Mouse (Mus musculus): ENCODE data around the gene Cdh13. TPM values are rescaled to one million over a fixed set of nuclear protein-coding genes. Genes with fewer than 3 reads are reported as not detected.
A peak's percentile ranks its signal among the peaks of the same experiment; 100 is the strongest.

Cdh13 gene
- polyA plus RNA-seq (2012; rRNA removed), result 31.0 and 38.3 TPM in 2 replicates

GRCm38 (mm10) chr8:118283600-118284111 is at the start of gene Cdh13:
Gene Cdh13 (plus strand): TSS chr8:118283733.
- peak within 1 kb of the TSS; percentile 60 for H3K4me3 ChIP-seq (ENCODE audit: insufficient read depth, low read length)
- no peaks in the 10 kb centered on the region; the same call in 1 of the 2 replicates for H3K4me1 ChIP-seq (ENCODE audit: control insufficient read depth, insufficient read depth, low read length)
- TF ChIP-seq CTCF (IDR thresholded peaks at IDR 0.05; ENCODE audit: extremely low read depth, insufficient read depth, low read length) (no peak), POLR2A (IDR thresholded peaks at IDR 0.05; ENCODE audit: extremely low read depth, insufficient read depth, low read length) (peak; percentile 94)
- peak within 1 kb of the TSS; percentile 35 for H3K27ac ChIP-seq (ENCODE audit: insufficient read depth, low read length)

GRCm38 (mm10) chr8:118235626-118236025 is 47.9 kb upstream of the Cdh13 start:
- no peak overlapping the region for H3K27ac ChIP-seq (ENCODE audit: insufficient read depth, low read length)
- no peaks in the 10 kb centered on the region for H3K4me1 ChIP-seq (ENCODE audit: control insufficient read depth, insufficient read depth, low read length)
- TF ChIP-seq CTCF (IDR thresholded peaks at IDR 0.05; ENCODE audit: extremely low read depth, insufficient read depth, low read length), result no peak
- TF ChIP-seq POLR2A (IDR thresholded peaks at IDR 0.05; ENCODE audit: extremely low read depth, insufficient read depth, low read length), result no peak
- H3K4me3 ChIP-seq (ENCODE audit: insufficient read depth, low read length), result no peak overlapping the region

DNA sequence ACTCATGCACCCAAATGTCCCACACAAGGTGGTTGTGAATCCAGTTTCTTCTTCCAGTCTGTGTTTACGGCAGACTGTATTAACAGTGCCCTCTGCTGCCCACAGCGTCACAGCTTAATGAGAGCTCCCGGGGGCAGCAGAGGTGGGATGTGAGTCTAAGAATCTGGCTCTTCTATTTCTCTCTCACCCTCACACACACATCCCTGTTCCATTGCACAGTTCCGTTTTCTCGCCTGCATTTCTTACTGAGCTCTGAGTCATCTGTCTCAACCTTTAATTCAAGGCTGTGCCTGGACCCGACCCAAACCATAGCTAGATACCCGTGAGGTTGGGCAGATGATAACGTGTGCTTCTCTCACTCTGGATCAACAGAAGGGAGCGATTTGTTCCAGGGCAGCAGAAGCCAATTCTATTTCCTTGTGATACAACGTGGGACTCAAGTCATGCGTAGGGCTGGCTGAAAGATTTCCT is 46.3 kb upstream of the Cdh13 start:
- Histone ChIP-seq H3K4me1 (ENCODE audit: control insufficient read depth, insufficient read depth, low read length) (no peaks in the 10 kb centered on the region), H3K27ac (ENCODE audit: insufficient read depth, low read length) (no peak overlapping the region), H3K4me3 (ENCODE audit: insufficient read depth, low read length) (no peak overlapping the region)
- TF ChIP-seq POLR2A (IDR thresholded peaks at IDR 0.05; ENCODE audit: extremely low read depth, insufficient read depth, low read length), result no peak
- TF ChIP-seq CTCF (IDR thresholded peaks at IDR 0.05; ENCODE audit: extremely low read depth, insufficient read depth, low read length), result peak; percentile 46

DNA sequence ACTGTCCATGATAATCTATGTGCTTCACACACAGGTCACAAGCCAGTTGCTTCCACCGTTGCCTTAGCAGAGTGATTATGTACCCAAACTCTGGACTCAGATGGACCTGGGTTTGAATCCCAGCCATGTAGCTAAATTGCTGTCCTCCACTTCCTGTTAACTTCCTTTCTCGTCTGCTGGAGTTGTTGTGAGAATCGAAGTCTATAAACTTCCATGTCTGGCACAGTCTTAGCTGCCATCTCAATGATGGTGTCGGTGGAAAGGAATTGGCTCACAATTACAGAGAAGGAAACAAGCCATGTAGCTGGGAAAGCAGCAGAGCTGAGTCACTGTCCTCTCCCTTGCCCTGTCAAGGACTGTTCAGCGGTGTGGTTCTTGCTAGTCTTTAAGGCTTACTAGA is 45.4 kb upstream of the Cdh13 start:
- Histone ChIP-seq H3K27ac (ENCODE audit: insufficient read depth, low read length) (no peak overlapping the region), H3K4me3 (ENCODE audit: insufficient read depth, low read length) (no peak overlapping the region), H3K4me1 (ENCODE audit: control insufficient read depth, insufficient read depth, low read length) (no peaks in the 10 kb centered on the region)
- TF ChIP-seq POLR2A (IDR thresholded peaks at IDR 0.05; ENCODE audit: extremely low read depth, insufficient read depth, low read length), result no peak
- TF ChIP-seq CTCF (IDR thresholded peaks at IDR 0.05; ENCODE audit: extremely low read depth, insufficient read depth, low read length), result no peak

GRCm38 (mm10) chr8:118239186-118239585 is 44.3 kb upstream of the Cdh13 start:
- Histone ChIP-seq H3K27ac (ENCODE audit: insufficient read depth, low read length) (no peak overlapping the region), H3K4me1 (ENCODE audit: control insufficient read depth, insufficient read depth, low read length) (no peaks in the 10 kb centered on the region), H3K4me3 (ENCODE audit: insufficient read depth, low read length) (no peak overlapping the region)
- TF ChIP-seq CTCF (IDR thresholded peaks at IDR 0.05; ENCODE audit: extremely low read depth, insufficient read depth, low read length) (no peak), POLR2A (IDR thresholded peaks at IDR 0.05; ENCODE audit: extremely low read depth, insufficient read depth, low read length) (no peak)

DNA sequence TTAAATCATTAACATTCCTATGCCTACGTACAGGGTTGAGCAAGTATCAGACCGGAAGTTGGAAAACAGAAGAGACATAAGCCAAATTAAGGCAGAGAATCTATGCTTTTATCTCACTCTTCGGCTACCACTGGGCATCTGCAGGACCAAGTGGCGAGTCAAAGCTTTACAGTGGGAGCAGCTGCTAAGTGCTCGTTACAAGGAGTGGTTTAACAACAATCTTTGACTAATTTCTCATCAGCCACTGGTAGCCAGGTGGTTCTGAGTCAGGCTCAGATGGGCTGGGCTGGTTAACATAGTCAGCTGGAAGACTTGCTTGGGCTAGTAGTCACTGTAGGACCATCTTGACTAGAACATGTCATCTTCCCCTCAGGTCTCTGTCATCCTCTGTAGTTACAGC is 34.2 kb upstream of the Cdh13 start:
- TF ChIP-seq POLR2A (IDR thresholded peaks at IDR 0.05; ENCODE audit: extremely low read depth, insufficient read depth, low read length), result no peak
- no peak for TF ChIP-seq CTCF (IDR thresholded peaks at IDR 0.05; ENCODE audit: extremely low read depth, insufficient read depth, low read length)
- no peak overlapping the region for H3K4me3 ChIP-seq (ENCODE audit: insufficient read depth, low read length)
- no peak overlapping the region for H3K27ac ChIP-seq (ENCODE audit: insufficient read depth, low read length)
- H3K4me1 ChIP-seq (ENCODE audit: control insufficient read depth, insufficient read depth, low read length), result no peaks in the 10 kb centered on the region

DNA sequence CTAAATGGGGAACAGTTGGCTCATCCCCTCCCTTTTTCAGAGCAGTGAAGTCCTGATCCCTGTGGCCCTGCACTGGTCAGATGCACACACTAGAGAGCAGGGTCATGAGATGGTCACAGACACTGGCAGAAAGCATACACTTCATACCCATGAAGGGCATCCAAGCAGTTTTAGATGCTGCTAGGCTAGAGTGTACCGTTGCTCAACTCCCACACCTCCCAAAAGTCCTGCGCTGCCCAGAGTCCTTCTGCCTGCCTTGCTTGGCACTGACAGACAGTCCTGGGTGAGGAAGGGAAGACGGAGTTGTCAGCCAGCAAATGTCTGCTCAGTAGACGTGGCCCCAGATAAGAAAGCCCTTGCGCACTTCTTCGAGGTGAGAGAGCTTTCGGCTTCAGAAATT is 33.6 kb upstream of the Cdh13 start:
- Histone ChIP-seq H3K27ac (ENCODE audit: insufficient read depth, low read length) (no peak overlapping the region), H3K4me3 (ENCODE audit: insufficient read depth, low read length) (no peak overlapping the region), H3K4me1 (ENCODE audit: control insufficient read depth, insufficient read depth, low read length) (no peaks in the 10 kb centered on the region)
- TF ChIP-seq CTCF (IDR thresholded peaks at IDR 0.05; ENCODE audit: extremely low read depth, insufficient read depth, low read length), result no peak
- TF ChIP-seq POLR2A (IDR thresholded peaks at IDR 0.05; ENCODE audit: extremely low read depth, insufficient read depth, low read length), result no peak

DNA sequence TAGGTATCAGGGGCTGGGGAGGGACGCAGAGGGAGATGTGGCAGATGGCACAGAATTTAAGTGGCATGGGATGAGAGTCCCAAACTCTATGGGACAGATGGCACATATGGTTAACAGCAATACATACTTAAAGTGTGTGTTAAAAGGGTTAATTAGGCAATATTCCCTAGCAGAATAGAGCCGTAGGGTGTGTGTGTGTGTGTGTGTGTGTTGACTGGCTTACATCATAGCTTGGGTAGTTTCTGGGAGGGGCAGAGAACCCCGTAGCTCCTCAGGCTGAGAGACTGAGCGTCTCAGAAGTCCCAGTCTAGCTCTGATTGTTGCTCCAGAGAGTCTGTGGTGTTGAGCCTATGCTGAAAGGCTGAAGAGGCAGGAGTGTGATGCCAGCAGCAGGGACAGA is 20.4 kb upstream of the Cdh13 start:
- no peaks in the 10 kb centered on the region for H3K4me1 ChIP-seq (ENCODE audit: control insufficient read depth, insufficient read depth, low read length)
- H3K27ac ChIP-seq (ENCODE audit: insufficient read depth, low read length), result no peak overlapping the region
- no peak overlapping the region for H3K4me3 ChIP-seq (ENCODE audit: insufficient read depth, low read length)
- TF ChIP-seq CTCF (IDR thresholded peaks at IDR 0.05; ENCODE audit: extremely low read depth, insufficient read depth, low read length), result no peak
- no peak for TF ChIP-seq POLR2A (IDR thresholded peaks at IDR 0.05; ENCODE audit: extremely low read depth, insufficient read depth, low read length)

DNA sequence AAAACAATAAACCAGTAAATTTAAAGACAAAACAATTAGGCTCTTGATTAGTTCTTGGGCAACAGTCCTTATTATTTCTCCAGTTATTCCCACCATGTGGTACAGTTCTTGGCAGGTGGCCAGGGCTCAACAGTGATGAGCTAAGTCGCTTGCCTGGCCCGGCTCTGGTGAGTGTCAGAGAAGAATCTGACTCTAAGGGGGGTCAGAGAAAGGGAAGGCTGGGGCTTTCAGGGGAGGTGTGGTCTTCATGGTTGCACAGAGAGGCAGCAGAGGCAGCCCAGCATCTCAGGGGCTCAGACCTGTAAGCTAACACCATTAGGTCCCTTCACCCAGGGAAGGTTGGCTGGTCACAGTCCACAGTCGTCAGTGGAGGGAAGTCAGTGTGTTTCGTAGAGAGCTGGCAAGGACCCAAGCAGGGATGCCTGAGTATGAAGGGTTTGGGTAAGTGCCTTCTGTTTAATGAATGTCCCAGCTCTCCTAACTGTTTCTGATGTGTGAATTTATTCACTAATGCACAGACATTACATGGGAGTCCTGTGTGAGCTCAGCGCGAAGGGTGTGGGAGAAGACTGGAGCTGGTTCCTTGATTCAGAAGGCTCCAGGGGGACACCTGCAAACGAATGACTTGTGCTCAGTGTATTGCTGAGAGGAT is 12.7 kb upstream of the Cdh13 start:
- no peak for TF ChIP-seq POLR2A (IDR thresholded peaks at IDR 0.05; ENCODE audit: extremely low read depth, insufficient read depth, low read length)
- no peak for TF ChIP-seq CTCF (IDR thresholded peaks at IDR 0.05; ENCODE audit: extremely low read depth, insufficient read depth, low read length)
- Histone ChIP-seq H3K27ac (ENCODE audit: insufficient read depth, low read length) (no peak overlapping the region), H3K4me1 (ENCODE audit: control insufficient read depth, insufficient read depth, low read length) (0 out of 2 replicates have a peak, but pooled peaks cover 1% of the 10 kb centered on the region), H3K4me3 (ENCODE audit: insufficient read depth, low read length) (no peak overlapping the region)

DNA sequence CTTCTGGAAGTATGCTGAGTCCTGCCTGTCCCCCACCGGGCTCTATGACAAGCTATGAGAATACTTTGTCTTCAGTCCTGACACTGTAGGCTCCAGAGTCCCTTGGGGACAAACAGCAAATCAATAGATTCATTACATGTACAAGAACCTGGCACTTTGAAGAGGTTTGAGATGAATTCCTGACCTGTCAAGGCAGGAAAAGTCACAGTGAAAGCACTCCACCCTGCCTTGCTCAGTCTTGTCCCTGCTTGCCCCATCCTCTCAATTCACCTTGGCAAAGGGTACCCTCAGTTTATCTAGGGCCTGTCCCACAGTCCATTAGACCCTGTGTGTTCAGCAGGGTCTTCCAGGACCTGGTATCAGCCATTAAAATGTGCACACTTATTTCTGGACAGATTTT is 11.0 kb upstream of the Cdh13 start:
- TF ChIP-seq CTCF (IDR thresholded peaks at IDR 0.05; ENCODE audit: extremely low read depth, insufficient read depth, low read length), result no peak
- TF ChIP-seq POLR2A (IDR thresholded peaks at IDR 0.05; ENCODE audit: extremely low read depth, insufficient read depth, low read length), result no peak
- Histone ChIP-seq H3K27ac (ENCODE audit: insufficient read depth, low read length) (no peak overlapping the region), H3K4me1 (ENCODE audit: control insufficient read depth, insufficient read depth, low read length) (0 out of 2 replicates have a peak, but pooled peaks cover 1% of the 10 kb centered on the region), H3K4me3 (ENCODE audit: insufficient read depth, low read length) (no peak overlapping the region)

Data from cortical plate, adult 2 months (tissue).